Mouse (Mus musculus) forebrain, embryonic 14.5 days (tissue): ENCODE measurements around the gene Grin1. TPM values are rescaled to one million over a fixed set of nuclear protein-coding genes. Genes with fewer than 3 reads are reported as not detected.
A peak's percentile ranks its signal among the peaks of the same experiment; 100 is the strongest.
"Not testable (repeated sequence)": the region's sequence is repeated elsewhere in the genome, so short reads cannot be mapped to it uniquely, and the experiment has no call there.

Experiments used
- ATAC-seq: fragments of 200-750 bp; cut with Nextera tagmentation; 2 replicates; pipeline ENCODE4 v1.8.0; 2017; ENCODE audit warnings: mild to moderate bottlenecking, moderate library complexity
- DNase-seq: peaks from one replicate; pipeline ENCODE4 v3.0.0-alpha.2; 2015; ENCODE audit warnings: low spot score
- H3K27ac ChIP-seq: fragments of 300-500 bp; sonication (generic); 2 replicates; pipeline ENCODE4 v1.5.1; 2014; ENCODE audit warnings: low read depth, mild to moderate bottlenecking, control low read depth, low read length, moderate library complexity
- H3K27me3 ChIP-seq: fragments of 300-500 bp; sonication (generic); replicated peaks from 2 replicates; pipeline ENCODE4 v1.6.1; 2014; ENCODE audit warnings: low read length, control low read depth, mixed read lengths; ENCODE audit not compliant: control insufficient read depth, insufficient read depth
- H3K36me3 ChIP-seq: fragments of 300-500 bp; sonication (generic); 2 replicates; pipeline ENCODE4 v1.6.1; 2014; ENCODE audit warnings: low read length, control low read depth; ENCODE audit not compliant: control insufficient read depth, insufficient read depth
- H3K4me1 ChIP-seq: fragments of 300-500 bp; sonication (generic); 2 replicates; pipeline ENCODE4 v1.6.1; 2014; ENCODE audit warnings: antibody characterized with exemption, low read length, control low read depth; ENCODE audit not compliant: control insufficient read depth, insufficient read depth
- H3K4me2 ChIP-seq: fragments of 300-500 bp; sonication (generic); 2 replicates; pipeline ENCODE4 v1.6.1; 2014; ENCODE audit warnings: mild to moderate bottlenecking, control low read depth, low read length
- H3K4me3 ChIP-seq: fragments of 300-500 bp; sonication (generic); 2 replicates; pipeline ENCODE4 v1.5.1; 2014; ENCODE audit warnings: low read depth, low read length, control low read depth
- H3K9ac ChIP-seq: fragments of 300-500 bp; sonication (generic); 2 replicates; pipeline ENCODE4 v1.6.1; 2014; ENCODE audit warnings: mild to moderate bottlenecking, low read length, control low read depth, moderate library complexity
- H3K9me3 ChIP-seq: fragments of 300-500 bp; sonication (generic); replicated peaks from 2 replicates; pipeline ENCODE4 v1.6.1; 2016; ENCODE audit warnings: low read length, control low read depth, mixed read lengths; ENCODE audit not compliant: control insufficient read depth
- WGBS: fragments of 180-500 bp; shearing (Covaris S2); extraction: QIAGEN DNeasy Blood & Tissue Kit; methylation state at CpG from one replicate; pipeline ENCODE4 v1.1.7; 2014; 5-methylcytosine and 5-hydroxymethylcytosine counted together
- polyA plus RNA-seq: library from polyadenylated mRNA; unstranded; fragments of >200 nt; fragmentation: Nextera tagmentation; extraction: Ambion mirVana; gene quantifications from 2 replicates; pipeline ENCODE4 v1.2.1, GENCODE M21; 2014

Gene Grin1
- polyA plus RNA-seq, 1 experiment from 2014 or later, result 17.0 TPM

DNA sequence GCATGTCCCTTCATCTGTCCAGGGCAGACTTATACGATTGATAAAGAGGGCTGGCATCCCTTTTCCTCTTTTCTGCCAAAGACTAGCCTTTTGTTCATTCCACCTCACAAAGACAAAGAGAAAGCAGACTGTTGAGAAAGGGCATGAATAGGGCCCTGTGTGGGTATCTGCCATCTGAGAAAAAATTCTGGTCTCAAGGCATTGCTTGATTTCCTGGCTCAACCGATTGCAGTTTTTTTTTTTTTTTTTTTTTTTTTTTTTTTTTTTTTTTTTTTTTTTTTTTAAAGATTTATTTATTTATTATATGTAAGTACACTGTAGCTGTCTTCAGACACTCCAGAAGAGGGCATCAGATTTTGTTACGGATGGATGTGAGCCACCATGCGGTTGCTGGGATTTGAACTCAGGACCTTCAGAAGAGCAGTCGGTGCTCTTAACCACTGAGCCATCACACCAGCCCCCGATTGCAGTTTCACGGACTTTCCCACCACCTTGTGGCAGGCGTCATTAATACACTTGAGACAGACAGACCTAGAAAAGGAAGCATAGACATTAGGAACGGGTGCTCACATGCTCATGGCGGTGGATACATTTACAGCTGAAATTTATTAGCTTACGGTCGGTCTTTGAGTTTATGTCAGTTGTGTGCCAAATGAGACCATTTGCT lies 62.4 kb downstream of the Grin1 start:
- H3K27ac ChIP-seq, DNase-seq, H3K27me3 ChIP-seq, H3K9me3 ChIP-seq, ATAC-seq: not testable (repeated sequence)
- H3K4me1 ChIP-seq, result peaks cover 12% of the 10 kb centered on the region
- H3K36me3 ChIP-seq, result peaks cover 11% of the 10 kb centered on the region
- H3K9ac ChIP-seq, result peak overlapping the region; percentile 86; the same call in 1 of the 2 replicates
- H3K4me3 ChIP-seq, result peak overlapping the region; percentile 97
- H3K4me2 ChIP-seq, result peak overlapping the region; percentile 96
- WGBS, result 49% methylated on average over 11 of the region's 12 CpGs

DNA sequence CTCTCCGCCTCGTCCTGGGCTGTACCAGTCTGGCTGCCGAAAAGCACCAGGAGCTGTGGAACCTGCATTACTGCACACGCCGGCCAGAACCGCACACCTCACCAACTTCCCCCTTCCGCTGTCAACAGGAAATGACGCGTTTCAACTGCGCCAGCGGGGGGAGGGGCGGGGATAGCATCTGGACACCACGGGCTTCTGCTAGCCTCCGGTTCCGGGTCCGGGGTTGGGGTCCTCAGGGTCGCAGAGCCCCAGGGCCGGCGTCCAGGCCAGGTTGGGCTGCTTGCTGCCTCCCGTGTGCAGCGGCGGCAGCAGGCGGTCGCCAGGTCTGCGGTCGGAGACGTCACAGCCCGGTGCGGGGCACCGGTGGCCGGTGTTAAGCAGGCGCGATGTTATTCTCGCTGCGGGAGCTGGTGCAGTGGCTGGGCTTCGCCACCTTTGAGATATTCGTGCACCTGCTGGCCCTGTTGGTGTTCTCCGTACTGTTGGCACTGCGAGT lies 63.7 kb downstream of the Grin1 start, which contains the start of gene Tmem203:
Tmem203 (plus strand) TSS at position 156 of the 496 bp plus-strand sequence.
- peak; percentile 94 for ATAC-seq
- DNase-seq, result peak; percentile 95
- Histone ChIP-seq H3K27me3 (no peaks in the 10 kb centered on the region), H3K9ac (peak within 1 kb of the TSS; percentile 86), H3K27ac (peak within 1 kb of the TSS; percentile 70), H3K9me3 (no peaks in the 10 kb centered on the region), H3K4me1 (peaks cover 12% of the 10 kb centered on the region), H3K36me3 (peaks cover 21% of the 10 kb centered on the region), H3K4me2 (peak within 1 kb of the TSS; percentile 96), H3K4me3 (peak within 1 kb of the TSS; percentile 97)
- under 1% methylated on average over 38 of the region's 39 CpGs for WGBS

DNA sequence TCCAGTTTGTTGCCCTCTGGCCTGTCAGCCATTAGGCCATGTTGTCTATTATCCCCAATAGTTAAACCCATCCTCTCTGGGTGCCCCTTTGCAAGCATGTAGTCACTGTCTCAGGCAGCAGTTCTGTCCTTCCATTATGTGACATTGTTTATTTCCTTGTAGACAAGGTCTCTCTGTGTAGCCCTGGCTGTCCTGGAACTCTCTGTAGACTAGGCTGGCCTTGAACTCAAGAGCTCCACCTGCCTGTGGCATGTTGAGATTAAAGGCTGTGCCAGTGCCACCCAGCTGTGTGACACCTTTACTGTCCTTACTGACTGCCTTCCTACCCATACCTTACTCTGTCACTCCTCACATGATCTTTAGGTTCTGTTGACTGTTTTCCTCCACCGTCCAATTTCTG lies 66.7 kb downstream of the Grin1 start:
- Histone ChIP-seq H3K4me1 (peaks cover 12% of the 10 kb centered on the region), H3K4me3 (no peak overlapping the region), H3K36me3 (peaks cover 51% of the 10 kb centered on the region), H3K9ac (no peak overlapping the region), H3K27ac (no peak overlapping the region), H3K4me2 (no peak overlapping the region), H3K9me3 (no peaks in the 10 kb centered on the region), H3K27me3 (no peaks in the 10 kb centered on the region)
- ATAC-seq (no peak), DNase-seq (no peak)
- WGBS, result 90% methylated on average over 1 of the region's 1 CpGs

DNA sequence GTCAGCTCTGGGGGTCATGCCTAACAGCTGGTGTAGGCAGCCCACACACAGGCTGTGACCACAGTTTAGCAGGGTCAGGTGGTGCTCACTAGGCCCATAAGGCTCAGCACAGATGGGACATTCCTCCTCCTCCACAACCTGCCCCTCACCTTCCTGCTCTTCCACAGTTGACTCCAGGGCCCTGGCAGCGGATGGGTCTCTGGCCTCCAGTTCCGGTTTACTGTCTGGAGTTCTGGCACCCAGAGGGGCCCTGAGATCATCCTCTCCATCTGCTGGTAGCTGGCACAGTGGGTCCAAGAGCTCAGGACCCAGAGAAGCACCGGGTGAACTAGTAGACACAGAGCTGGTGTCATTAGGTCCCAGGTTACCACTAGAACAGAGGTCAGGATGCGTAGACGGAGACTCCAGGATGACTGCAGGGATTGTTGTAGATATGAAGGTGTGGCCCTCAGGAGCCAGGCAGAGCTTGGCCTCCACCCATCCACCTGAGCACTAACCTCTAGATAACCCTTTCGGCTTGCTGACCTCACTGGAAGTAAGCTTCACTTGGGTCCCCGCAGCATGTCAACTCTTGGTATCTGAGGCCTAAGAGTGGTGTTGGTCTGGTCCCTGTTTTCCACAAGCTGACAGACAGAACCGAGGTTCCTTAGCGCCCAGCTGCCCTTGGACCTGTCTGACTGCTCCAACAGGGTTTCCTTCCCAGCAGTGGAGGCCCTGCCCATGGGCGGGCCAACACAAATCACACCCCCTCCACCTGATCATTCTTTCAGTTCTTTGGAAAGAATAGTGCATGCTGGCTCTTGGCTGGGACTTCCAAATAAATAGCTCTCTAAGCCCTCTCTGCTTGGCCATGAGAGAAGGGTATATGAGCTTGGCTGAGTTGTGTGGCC lies 72.6 kb downstream of the Grin1 start, which contains the start of gene AL732309.1:
AL732309.1 (minus strand) TSS at position 681 of the 890 bp plus-strand sequence.
- no peak within 1 kb of the TSS for H3K4me3 ChIP-seq
- no peak within 1 kb of the TSS for H3K4me2 ChIP-seq
- no peak within 1 kb of the TSS for H3K9ac ChIP-seq
- H3K4me1 ChIP-seq, result peaks cover 7% of the 10 kb centered on the region
- H3K27ac ChIP-seq, result no peak within 1 kb of the TSS
- H3K27me3 ChIP-seq, result no peaks in the 10 kb centered on the region
- H3K36me3 ChIP-seq, result peaks cover 66% of the 10 kb centered on the region
- no peaks in the 10 kb centered on the region for H3K9me3 ChIP-seq
- no peak for ATAC-seq
- no peak for DNase-seq
- WGBS, result 90% methylated on average over 10 of the region's 10 CpGs

DNA sequence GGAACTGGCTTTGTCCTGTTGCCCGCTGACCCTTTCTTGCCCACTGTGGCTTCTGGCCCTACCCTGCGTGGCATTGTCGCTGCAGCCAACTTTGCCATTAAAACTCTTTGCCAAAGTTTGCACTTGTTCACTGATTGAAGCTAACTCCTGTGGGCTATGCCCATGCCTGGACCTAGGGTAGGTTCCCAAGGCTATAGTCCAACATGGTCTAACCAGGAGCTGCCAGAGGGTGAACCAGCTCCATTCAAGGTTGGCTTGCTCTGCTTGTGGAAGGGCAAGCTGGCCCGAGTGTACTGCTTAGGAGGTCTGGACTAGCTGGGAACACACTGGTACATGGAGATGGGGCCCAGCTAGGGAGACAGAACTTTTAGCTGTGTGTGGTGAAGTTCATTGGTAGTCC lies 74.8 kb downstream of the Grin1 start:
- no peak overlapping the region for H3K4me2 ChIP-seq
- no peak overlapping the region for H3K9ac ChIP-seq
- no peak overlapping the region for H3K4me3 ChIP-seq
- no peak overlapping the region for H3K27ac ChIP-seq
- DNase-seq (no peak), ATAC-seq (no peak)
- H3K4me1 ChIP-seq, result peaks cover 15% of the 10 kb centered on the region
- 93% methylated on average over 4 of the region's 4 CpGs for whole genome bisulfite sequencing
- peaks cover 45% of the 10 kb centered on the region for H3K36me3 ChIP-seq
- no peaks in the 10 kb centered on the region for H3K9me3 ChIP-seq
- H3K27me3 ChIP-seq, result no peaks in the 10 kb centered on the region

DNA sequence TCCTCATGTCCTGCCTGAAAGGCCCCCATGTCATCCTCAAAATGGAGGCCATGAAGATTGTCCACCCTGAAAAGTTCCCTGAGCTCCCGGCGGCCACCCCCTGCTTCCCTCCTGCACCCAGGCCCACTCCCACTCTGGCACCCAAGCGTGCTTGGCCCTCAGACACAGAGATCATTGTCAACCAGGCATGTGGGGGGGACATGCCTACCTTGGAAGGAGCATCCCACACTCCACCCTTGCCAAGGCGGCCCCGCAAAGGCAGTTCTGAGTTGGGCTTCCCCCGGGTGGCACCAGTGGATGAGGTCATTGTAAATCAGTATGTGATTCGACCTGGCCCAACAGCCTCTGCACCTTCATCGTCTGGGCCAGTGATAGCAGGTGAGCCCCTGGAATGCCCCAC lies 75.6 kb downstream of the Grin1 start:
- Histone ChIP-seq H3K9me3 (no peaks in the 10 kb centered on the region), H3K27me3 (no peaks in the 10 kb centered on the region), H3K4me2 (peak overlapping the region; percentile 93), H3K9ac (peak overlapping the region; percentile 83; the same call in 1 of the 2 replicates), H3K36me3 (peaks cover 37% of the 10 kb centered on the region), H3K4me3 (peak overlapping the region; percentile 66), H3K4me1 (peaks cover 15% of the 10 kb centered on the region), H3K27ac (no peak overlapping the region)
- 84% methylated on average over 8 of the region's 8 CpGs for WGBS
- DNase-seq, result no peak
- ATAC-seq, result no peak

DNA sequence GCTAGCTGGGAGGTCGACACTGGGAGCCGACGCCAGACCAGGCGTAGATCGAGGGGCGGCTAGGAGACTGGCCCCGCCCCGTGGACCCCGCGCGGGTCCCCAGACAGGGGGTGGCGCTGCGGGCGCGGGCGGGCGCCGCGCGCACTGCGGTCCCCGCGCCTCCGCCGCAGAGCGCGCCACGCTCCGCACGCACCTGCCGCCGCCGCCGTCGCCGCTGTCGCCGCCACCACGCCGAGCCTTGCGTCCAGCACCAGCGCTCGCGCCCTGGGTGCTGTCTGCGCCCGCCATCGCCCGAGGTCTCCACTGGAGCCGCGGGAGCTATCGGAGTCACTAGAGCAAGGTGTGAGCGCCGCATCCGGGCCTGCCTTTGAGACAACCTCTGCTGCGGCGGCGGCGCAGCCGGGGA lies 76.9 kb downstream of the Grin1 start, which contains the start of the genes Rnf208 and Cysrt1:
Rnf208 (plus strand) TSS at position 155 of the 406 bp plus-strand sequence.
Cysrt1 (minus strand) TSS at position 352 of the 406 bp plus-strand sequence.
- peak within 1 kb of the TSS; percentile 93 for H3K4me2 ChIP-seq
- under 1% methylated on average over 13 of the region's 59 CpGs for WGBS

DNA sequence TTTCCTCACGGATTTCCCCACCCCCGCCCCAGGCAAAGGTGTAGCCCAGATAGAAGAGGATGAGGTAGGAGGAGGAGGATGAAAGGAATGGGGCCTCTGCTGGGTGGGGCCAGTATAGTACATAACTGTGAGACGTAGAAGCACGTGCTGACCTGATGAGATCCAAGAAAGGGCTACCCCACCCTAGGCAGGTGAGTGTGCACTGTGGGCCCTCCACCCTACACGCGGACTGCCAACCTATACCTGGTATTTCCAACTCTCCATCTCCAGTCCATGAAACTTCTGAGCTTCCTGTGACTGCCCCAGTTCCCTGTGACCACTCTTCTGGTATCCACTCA lies 77.6 kb downstream of the Grin1 start:
- ATAC-seq (peak; percentile 19), DNase-seq (no peak)
- H3K27ac ChIP-seq, result no peak overlapping the region
- no peaks in the 10 kb centered on the region for H3K9me3 ChIP-seq
- peak overlapping the region; percentile 66 for H3K4me3 ChIP-seq
- 17% methylated on average over 6 of the region's 6 CpGs for WGBS
- peak overlapping the region; percentile 83 for H3K9ac ChIP-seq
- H3K4me2 ChIP-seq, result peak overlapping the region; percentile 93
- H3K4me1 ChIP-seq, result peaks cover 15% of the 10 kb centered on the region
- H3K27me3 ChIP-seq, result no peaks in the 10 kb centered on the region
- H3K36me3 ChIP-seq, result peaks cover 22% of the 10 kb centered on the region; the same call in 1 of the 2 replicates

More for the DNA sequence above, 76.9 kb downstream of the Grin1 start, which contains the start of the genes Rnf208 and Cysrt1:
- H3K27me3 ChIP-seq, result no peaks in the 10 kb centered on the region
- H3K9ac ChIP-seq, result peak within 1 kb of the TSS; percentile 83
- DNase-seq (peak; percentile 55), ATAC-seq (peak; percentile 57)
- peak within 1 kb of the TSS; percentile 66 for H3K4me3 ChIP-seq
- H3K4me1 ChIP-seq, result peaks cover 15% of the 10 kb centered on the region
- H3K9me3 ChIP-seq, result no peaks in the 10 kb centered on the region
- no peak within 1 kb of the TSS for H3K27ac ChIP-seq
- peaks cover 25% of the 10 kb centered on the region for H3K36me3 ChIP-seq
